Mouse (Mus musculus): ENCODE results near the gene Slc41a2.
"Not testable (repeated sequence)": the region's sequence is repeated elsewhere in the genome, so short reads cannot be mapped to it uniquely, and the experiment has no call there.

Slc41a2 gene

DNA sequence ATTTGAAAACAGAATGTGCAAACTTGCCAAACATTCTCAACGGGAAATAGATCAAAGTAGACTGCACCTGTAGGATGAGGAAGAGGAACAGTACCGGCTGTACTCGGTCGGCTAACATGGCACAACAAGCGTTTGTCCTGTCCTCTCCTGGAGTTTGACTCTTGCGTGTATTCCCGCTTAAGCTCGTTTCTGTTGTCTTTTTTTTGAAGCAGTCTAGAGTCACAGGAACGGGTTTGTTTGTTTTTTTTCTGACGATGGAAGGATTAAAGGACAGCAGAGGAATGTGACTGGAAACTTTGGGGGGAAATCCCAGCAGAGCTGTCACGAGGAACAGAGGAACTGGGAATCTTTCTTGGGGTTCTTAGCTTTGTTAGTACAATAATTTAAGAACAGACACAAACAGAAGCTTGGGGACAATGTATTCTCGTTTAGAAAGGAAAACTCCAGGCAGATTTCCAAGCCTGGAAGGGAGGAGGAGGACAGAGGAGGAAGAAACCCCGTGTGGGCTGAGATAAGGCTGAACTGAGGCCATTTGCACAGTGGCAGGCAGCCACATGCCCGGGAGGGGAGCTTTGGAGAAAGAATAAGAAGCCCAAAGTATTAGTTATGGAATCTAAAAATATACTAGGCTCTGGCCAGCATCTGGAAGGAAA is 16.1 kb upstream of the Slc41a2 start:
- DNase-seq (ENCODE audit: low read depth, low spot score), result no peak

- not testable (repeated sequence) for DNase-seq (ENCODE audit: low read depth, low spot score)
Measured at GRCm38 (mm10) chr10:83351779-83352178, 14.1 kb upstream of the Slc41a2 start.

- DNase-seq (ENCODE audit: low read depth, low spot score), result no peak
Measured at GRCm38 (mm10) chr10:83350689-83351088, 13.0 kb upstream of the Slc41a2 start.

- no peak for DNase-seq (ENCODE audit: low read depth, low spot score)
Measured at GRCm38 (mm10) chr10:83347494-83347893, 9.8 kb upstream of the Slc41a2 start.

- DNase-seq (ENCODE audit: low read depth, low spot score), result no peak
Measured at GRCm38 (mm10) chr10:83346359-83346736, 8.7 kb upstream of the Slc41a2 start.

DNA sequence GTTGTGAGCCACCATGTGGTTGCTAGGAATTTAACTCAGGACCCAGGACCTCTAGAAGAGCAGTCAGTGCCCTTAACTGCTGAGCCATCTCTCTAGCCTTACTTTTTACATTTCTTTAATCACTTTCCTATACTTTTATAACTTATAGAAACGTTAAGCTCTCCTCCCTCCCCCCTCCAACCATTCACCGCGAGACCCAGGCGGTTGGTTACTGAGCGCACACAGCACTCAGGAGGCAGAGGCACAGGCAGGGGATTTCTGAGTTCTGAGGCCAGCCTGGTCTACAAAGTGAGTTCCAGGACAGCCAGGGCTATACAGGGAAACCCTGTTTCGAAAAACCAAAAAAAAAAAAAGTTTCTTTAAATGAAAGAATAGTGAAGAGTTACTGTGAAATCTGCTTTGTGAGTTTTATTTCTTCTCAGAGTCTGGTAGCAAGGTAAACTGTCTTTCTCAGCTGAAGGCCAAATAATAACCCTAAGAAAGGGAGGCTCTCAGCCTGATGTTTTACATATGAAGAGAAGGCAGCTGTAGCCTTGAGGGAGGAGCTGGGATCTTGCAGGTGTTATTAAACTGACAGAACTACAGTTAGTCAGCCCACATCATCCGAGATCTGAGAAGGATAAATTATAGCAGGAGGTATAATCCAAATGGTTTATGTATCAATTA is 8.1 kb upstream of the Slc41a2 start:
- no peak for DNase-seq (ENCODE audit: low read depth, low spot score)

DNA sequence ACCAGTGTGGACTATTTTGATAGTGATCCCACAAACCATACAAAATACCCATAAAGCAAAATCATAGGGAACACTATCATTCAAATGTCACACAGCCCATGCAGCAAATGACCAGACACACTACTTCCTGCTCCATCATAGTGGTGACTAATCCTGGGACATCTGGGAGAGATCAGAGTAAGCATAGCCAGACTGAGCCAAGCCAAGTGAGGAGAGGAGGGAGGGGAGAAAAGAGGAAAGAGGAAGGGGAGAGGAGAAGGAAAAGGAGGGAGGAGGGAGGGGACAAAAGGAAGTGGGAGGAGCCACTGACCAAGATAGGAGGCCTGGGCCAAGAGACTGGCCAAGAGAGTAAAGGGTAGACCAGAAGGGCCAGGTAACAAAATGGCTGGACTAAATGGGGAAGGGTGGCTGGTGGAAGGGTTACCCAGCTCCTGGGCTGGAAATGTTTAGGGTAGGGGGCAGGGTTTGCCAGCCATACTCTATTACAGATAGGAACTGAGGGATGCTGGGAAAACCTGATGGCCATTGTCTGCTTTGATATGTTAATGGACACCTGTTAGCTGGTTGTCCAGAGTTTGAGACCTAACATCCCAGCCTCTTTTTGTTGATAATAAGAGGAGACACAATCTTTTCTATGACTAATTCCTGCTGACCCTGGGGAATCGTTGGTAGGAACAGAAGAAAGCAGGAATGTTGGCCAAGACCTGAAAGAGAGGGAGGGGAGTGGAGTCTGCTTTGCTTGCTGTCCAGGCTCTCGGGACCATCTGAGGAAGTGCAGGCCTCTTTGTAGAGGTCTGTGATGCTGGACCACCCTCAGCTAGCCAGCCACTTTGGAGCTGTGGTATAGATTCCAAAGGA is 6.4 kb upstream of the Slc41a2 start:
- no peak for DNase-seq (ENCODE audit: low read depth, low spot score)

DNA sequence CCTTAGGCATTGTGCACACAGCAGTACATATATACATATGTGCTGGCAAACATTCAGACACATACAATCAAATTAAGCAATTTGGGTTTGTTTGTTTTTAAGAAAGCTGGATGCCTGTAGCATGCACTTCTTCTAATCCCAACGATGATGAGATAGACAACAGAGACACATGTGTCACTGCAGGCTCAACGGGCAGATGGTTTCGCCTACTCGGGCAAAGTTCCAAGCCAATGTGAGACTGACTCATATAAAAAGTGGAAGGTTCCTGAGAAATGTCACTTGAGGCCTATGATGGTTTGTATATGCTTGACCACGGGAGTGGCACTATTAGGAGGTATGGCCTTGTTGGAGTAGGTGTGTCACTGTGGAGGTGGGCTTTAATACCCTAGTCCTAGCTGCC is 5.5 kb upstream of the Slc41a2 start:
- no peak for DNase-seq (ENCODE audit: low read depth, low spot score)

- no peak for DNase-seq (ENCODE audit: low read depth, low spot score)
Measured at GRCm38 (mm10) chr10:83341226-83341625, 3.5 kb upstream of the Slc41a2 start.

DNA sequence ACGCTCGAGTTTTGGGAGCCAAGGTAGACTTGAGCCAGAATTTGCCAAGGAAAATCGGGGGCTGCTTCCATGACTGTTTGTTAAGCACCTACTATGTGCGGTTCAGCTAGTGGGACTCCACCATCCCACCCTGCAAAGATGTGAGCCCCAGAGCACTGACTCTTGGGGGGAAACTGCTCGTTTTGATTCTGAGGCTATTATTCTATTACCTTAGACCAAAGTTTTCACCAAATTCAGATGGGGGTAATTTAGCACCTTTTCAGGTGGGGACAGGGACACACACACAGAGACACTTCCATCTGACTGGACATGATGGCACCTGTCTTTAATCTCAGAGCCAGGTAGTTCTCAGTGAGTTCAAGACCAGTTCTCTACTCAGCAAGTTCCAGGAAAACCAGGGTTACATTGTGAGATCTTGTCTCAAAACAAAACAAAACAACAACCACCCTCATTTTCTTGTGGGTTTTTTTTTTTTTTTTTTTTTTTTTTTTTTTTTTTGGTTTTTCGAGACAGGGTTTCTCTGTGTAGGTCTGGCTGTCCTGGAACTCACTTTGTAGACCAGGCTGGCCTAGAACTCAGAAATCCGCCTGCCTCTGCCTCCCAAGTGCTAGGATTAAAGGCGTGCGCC is 403 bp upstream of the Slc41a2 start:
- DNase-seq (ENCODE audit: low read depth, low spot score), result no peak

DNA sequence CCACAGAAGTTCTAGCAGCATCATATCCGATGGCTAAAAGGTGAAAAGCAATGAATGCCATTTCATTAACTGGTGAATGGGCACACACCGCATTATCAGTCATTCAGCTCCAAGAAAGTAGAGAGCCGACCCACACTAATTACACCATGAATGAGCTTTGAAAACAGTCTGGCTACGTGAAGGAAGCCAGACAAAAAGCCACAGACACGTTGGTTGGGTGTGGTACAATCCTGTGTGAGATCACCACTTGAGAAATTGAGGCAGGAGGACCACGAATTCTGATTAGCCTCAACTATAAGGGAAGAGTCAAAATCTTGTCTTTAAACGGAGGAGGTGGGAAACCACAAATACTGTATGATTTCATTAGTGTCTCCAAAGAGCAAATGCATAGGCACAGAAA is 1.3 kb downstream of the Slc41a2 start:
- no peak for DNase-seq (ENCODE audit: low read depth, low spot score)

DNA sequence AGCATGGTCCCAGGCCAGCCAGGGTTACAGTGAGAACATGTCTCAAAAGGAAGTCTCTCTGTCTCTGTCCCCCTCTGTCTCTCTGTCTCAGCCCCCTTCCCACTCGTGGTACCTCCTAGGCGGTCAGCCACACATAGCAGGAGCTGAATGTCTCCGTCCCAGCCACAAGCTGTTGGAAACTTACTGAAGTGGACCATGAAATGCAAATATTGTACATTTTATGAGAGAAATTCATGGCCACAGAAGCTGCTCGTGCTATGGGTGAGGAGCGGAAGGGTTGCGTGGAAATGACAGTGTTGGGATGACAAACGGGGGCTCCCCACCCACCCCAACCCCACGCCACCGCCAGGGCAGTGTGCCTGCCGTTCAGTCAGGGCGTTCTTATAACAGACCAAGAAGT is 5.1 kb downstream of the Slc41a2 start:
- no peak for DNase-seq (ENCODE audit: low read depth, low spot score)

- no peak for DNase-seq (ENCODE audit: low read depth, low spot score)
Measured at GRCm38 (mm10) chr10:83331811-83332210, 5.9 kb downstream of the Slc41a2 start.

- DNase-seq (ENCODE audit: low read depth, low spot score), result no peak
Measured at GRCm38 (mm10) chr10:83330336-83330735, 7.3 kb downstream of the Slc41a2 start.

DNA sequence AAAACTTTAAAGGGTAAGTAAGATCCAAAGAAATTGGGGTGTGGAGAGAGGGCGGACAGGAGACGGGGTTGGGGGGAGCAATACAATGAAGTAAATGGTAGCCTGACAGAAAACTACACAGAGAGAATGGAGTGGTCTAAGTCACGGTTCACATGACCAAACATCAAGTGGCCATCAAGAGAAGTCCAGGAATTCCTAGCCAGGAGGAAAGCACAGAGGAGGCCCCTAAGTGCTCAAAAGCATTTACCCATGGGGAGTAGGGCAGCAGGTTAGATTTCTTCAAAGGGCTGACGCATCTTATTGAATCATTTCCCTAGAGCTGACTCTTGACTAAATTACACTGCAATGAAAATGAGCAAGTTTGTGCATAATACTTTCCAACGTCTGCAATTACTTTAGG is 8.9 kb downstream of the Slc41a2 start:
- no peak for DNase-seq (ENCODE audit: low read depth, low spot score)

- no peak for DNase-seq (ENCODE audit: low read depth, low spot score)
Measured at GRCm38 (mm10) chr10:83326648-83327285, 10.9 kb downstream of the Slc41a2 start.

DNA sequence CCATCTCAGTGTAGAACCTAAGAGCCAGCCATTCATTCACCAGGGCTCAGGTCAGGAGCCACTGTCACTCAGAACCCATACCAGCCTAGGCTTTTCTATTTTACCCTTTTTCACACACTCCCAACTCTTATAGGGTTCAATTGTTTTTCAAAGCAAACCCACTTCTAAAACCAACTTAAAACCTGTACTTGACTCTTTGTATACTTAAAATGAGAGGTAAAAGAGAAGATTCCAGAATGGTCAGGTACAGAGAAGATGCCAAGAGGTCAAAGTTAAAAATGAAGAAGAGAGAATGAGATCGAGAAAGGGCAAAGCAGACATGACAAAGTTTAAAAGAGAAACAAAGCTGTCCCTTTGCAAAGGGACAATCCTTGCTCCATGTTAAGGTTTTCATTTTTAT is 11.8 kb downstream of the Slc41a2 start:
- no peak for DNase-seq (ENCODE audit: low read depth, low spot score)

DNA sequence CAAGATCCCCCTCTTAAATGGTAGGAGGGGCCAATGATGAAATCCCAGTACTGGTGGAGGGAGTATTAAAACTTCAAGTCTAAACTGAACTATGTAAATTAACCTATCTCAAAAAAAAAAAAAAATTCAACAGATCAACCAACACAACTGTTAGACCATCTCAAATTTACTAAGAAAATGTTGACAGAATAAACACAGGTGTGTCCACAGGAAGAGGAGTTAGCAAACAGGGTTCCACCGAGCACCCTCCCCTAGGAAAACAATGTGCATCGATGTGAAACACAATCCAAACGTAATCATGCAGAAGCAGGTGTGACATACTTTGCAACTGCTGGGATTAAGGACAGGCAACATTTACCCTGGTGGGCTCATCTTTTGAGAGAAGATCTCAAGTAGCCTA is 12.8 kb downstream of the Slc41a2 start:
- no peak for DNase-seq (ENCODE audit: low read depth, low spot score)

DNA sequence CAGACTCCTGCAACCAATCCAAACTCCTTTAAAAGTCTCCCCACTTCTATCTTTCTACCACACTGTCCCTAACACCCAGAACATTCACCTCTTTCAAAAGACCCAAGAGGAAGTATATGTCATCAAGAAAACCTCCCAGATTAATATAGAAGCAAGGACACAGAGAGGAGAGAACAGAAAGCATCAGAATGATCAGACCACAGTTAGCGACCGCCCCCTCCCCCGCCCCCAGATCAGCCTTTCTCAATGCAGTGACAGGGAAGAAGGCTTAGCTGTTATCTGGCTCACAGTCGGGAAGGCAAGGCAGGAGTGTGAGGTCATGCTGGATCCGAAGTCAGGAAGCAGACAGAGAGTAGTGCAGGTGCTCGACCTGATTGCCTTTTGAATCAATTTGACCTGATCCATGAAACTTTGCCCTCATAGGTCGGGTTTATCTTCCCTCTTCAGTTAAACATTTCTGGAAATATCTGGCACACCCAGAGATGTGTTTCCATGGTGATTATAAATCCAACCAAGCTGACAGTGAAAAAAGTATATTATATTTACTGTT is 15.1 kb downstream of the Slc41a2 start:
- no peak for DNase-seq (ENCODE audit: low read depth, low spot score)

GRCm38 (mm10) chr10:83321528-83321927 is 16.2 kb downstream of the Slc41a2 start:
- DNase-seq (ENCODE audit: low read depth, low spot score), result no peak

DNA sequence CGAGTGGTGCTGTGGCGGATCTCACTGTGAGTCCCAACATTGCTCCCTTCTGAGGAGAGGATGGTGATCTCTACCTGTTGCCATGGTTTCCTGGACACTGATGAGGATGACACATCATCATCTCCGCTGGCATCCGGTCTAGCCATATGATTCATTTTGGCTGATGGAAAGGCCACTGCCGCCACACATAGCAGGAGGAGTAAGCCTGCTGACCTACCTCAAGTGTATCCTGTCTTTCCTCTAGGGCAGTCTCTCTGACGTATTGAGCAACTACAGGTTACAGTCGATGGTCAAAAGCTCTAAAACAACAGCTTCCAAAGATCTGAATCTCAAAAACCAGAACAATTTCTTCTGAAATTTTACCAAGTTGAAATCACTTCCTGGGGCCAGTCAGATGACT is 16.8 kb downstream of the Slc41a2 start:
- no peak for DNase-seq (ENCODE audit: low read depth, low spot score)

Measured in retina, postnatal 7 days (tissue).